Mouse (Mus musculus): ENCODE measurements at regions not wholly inside any gene's neighbourhood (a gene's known extent, or its start where the extent isn't known, plus 50 kb on each side); places are given as distances from the start of the nearest gene placed in this dataset.
A peak's percentile ranks its signal among the peaks of the same experiment; 100 is the strongest.

DNA sequence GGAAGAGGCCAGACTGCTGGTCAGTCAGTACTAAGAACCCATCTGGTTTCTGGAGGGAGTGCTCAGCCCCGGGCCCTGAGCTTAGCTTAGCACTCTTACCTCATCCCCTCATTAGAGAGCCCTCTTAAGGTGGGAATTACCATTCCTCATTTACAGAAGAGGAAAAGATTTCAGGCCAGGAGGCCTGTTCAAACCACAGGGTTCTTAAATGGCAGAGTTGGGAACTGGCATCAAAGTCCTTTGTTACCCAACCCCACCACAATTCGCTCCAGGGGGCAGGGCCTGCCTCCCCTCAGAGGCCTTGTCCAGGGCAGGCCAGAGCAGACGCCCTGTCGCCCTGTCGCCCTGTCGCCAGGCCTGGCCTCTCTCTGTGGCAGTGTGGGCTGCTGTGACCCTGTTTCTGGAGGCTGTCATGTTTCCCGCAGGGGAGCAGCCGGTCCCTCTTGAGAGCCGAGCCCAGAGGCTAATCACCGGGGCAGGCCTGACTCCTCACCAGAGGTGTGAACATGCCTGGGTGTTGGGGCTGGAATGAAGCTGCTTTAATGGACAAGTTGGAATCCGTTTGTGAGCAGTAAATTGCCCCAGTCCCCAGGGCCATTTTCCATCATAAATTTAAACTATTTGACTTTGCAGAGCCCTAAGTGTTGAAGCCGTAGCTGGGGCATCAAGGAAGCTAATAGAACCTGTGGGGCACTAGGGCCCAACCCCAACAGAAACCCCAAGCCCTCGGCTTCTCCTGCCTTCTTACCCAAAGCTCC is 116.9 kb upstream of the Haao start:
- WGBS: 51% methylated on average over 13 of the region's 13 CpGs
- ATAC-seq (ENCODE audit: borderline replicate concordance, extremely low read depth, low FRiP score, low TSS enrichment): 0 out of 2 replicates have a peak, but pooled peaks have one; percentile 7
- Histone ChIP-seq H3K9ac (no peak overlapping the region), H3K27me3 (no peaks in the 10 kb centered on the region), H3K9me3 (no peaks in the 10 kb centered on the region), H3K27ac (no peak overlapping the region), H3K4me3 (no peak overlapping the region), H3K36me3 (no peaks in the 10 kb centered on the region), H3K4me1 (peaks cover 54% of the 10 kb centered on the region), H3K4me2 (no peak overlapping the region)

DNA sequence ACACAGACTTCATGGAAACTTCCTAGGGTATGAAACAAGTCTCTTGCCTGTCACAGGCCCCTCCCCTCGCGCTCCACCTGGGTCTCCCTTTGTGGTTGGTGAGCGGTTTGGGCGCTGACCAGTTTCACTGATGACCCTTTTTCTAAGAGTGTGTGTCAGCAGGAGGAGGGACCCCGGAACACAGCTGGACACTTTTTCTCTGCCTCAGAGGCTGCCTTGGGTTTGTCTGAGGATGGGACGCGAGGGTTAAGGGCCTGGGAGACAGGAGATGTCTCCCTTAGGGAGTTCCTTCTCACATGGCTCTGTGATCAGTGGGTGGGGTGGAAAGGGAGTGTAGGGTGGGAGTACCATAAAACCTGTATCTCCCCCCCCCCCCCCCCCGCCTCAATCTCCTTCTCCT is 115.8 kb upstream of the Haao start:
- WGBS: 78% methylated on average over 7 of the region's 8 CpGs
- Histone ChIP-seq H3K4me1 (peaks cover 56% of the 10 kb centered on the region), H3K4me2 (no peak overlapping the region), H3K9ac (no peak overlapping the region), H3K36me3 (no peaks in the 10 kb centered on the region), H3K27ac (no peak overlapping the region), H3K27me3 (no peaks in the 10 kb centered on the region), H3K9me3 (no peaks in the 10 kb centered on the region), H3K4me3 (no peak overlapping the region)
- no peak for ATAC-seq (ENCODE audit: borderline replicate concordance, extremely low read depth, low FRiP score, low TSS enrichment)

GRCm38 (mm10) chr17:83962841-83963240 is 115.1 kb upstream of the Haao start:
- no peak for ATAC-seq (ENCODE audit: borderline replicate concordance, extremely low read depth, low FRiP score, low TSS enrichment)
- Histone ChIP-seq H3K36me3 (no peaks in the 10 kb centered on the region), H3K4me3 (no peak overlapping the region), H3K9me3 (no peaks in the 10 kb centered on the region), H3K27ac (0 out of 2 replicates have a peak overlapping the region, but pooled peaks have one; percentile 20), H3K4me1 (peaks cover 63% of the 10 kb centered on the region), H3K9ac (no peak overlapping the region), H3K27me3 (no peaks in the 10 kb centered on the region), H3K4me2 (no peak overlapping the region)
- WGBS: 16% methylated on average over 4 of the region's 4 CpGs

DNA sequence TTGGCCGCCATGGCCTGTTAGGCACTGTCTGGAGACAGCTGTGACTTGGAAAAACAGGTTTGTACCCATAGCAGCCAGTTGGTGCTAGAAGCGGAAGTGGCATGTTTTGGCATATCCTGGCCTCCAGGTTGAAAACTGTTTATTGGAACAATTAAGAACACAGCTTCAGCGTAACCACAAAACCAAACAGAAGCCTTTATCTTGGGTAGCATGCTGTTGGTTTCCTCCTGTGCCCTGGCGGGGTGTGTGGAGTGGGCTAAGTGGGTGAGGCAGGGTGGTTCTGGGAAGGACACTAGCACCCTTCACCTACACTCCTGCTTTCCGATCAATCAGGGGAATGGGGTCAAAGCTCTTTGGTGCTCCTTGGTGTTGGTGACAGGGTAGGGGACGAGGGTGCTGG is 114.4 kb upstream of the Haao start:
- ATAC-seq (ENCODE audit: borderline replicate concordance, extremely low read depth, low FRiP score, low TSS enrichment): no peak
- H3K4me3 ChIP-seq: no peak overlapping the region
- H3K4me2 ChIP-seq: no peak overlapping the region
- WGBS: 86% methylated on average over 6 of the region's 6 CpGs
- H3K9me3 ChIP-seq: no peaks in the 10 kb centered on the region
- H3K9ac ChIP-seq: no peak overlapping the region
- H3K27me3 ChIP-seq: no peaks in the 10 kb centered on the region
- no peaks in the 10 kb centered on the region for H3K36me3 ChIP-seq
- peaks cover 67% of the 10 kb centered on the region for H3K4me1 ChIP-seq
- H3K27ac ChIP-seq: peak overlapping the region; percentile 20; the same call in 1 of the 2 replicates

DNA sequence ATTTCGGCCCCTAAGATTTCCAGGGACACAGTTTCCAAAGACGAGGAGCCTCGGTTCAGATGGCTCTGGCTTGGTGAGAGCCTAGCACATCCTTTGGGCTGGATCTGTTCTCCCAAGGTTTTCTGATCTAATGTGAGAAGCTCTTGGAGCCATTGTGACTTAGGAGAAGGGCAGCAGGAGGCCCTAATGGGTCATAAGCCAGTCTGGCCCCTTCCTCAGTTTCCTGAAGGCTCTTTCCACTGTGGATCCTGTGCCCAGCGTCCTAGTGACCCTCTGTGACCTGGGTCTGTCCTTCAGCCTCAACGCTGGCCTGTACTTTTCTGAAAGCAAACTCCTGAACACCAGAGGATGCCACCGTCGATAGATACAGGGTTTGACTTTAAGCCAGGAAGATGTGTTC is 113.1 kb upstream of the Haao start:
- Histone ChIP-seq H3K36me3 (no peaks in the 10 kb centered on the region), H3K27me3 (no peaks in the 10 kb centered on the region), H3K9me3 (no peaks in the 10 kb centered on the region), H3K4me1 (peaks cover 80% of the 10 kb centered on the region), H3K9ac (no peak overlapping the region), H3K4me2 (no peak overlapping the region), H3K27ac (peak overlapping the region; percentile 73; the same call in 1 of the 2 replicates), H3K4me3 (no peak overlapping the region)
- ATAC-seq (ENCODE audit: borderline replicate concordance, extremely low read depth, low FRiP score, low TSS enrichment): no peak
- 67% methylated on average over 7 of the region's 7 CpGs for WGBS

- Histone ChIP-seq H3K4me2 (no peak overlapping the region), H3K4me3 (no peak overlapping the region), H3K9ac (no peak overlapping the region), H3K27me3 (no peaks in the 10 kb centered on the region), H3K4me1 (peaks cover 87% of the 10 kb centered on the region), H3K27ac (peak overlapping the region; percentile 73), H3K9me3 (no peaks in the 10 kb centered on the region), H3K36me3 (no peaks in the 10 kb centered on the region)
- ATAC-seq (ENCODE audit: borderline replicate concordance, extremely low read depth, low FRiP score, low TSS enrichment): no peak
- WGBS: 26% methylated on average over 3 of the region's 3 CpGs
These were observed 112.4 kb upstream of the Haao start for GRCm38 (mm10) chr17:83960158-83960557.

DNA sequence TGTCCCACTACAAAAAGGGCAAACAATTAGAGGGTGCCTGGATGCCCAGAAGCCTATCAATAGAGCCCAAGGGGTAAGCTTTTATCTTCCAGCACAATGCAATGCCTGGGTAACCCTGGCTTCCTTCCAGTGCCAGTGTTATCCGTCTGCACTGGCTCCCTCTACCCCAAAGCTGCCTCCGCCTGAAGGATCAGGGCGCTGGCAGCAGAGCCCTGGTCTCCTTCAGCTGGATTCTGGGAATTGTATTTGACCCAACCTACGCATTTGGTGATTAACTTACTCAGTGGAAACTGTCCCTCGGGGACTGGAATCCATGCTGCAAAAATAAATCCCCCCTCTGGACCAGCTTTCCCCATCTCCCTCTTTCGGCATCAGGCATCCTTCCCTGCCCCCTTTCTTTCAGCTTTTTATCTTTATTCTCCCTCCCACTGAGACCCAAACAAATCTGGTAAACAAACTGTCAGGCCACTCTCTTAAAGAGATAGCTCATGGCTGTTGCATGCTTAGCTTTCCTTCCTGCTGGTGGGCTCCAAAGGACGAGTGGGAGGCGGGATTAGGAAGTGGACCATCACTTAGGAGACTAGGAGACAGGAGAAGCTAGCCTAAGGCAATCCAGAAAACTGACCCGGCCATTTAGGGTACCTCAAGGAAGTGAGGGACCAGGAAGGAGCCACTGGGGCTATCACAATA is 111.5 kb upstream of the Haao start:
- peak overlapping the region; percentile 73 for H3K27ac ChIP-seq

DNA sequence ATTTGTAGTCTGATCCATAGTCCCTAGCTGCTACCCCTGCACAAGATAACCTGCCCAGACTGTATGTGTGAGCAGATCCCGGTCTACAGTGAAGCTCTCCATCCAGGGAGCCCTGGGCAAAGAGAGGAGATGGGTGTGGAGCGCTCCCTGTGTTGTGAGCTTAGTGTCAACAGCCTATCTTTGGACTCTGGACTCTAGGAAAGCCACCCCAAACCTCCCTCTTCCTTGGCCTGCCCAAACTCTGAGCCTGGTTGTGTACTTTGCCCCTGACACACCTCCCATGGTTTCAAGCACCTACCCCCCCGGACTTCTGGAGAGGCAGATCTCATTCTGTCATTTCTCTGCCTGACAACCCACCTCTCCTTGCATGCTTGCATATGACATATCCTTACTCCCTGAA is 110.9 kb upstream of the Haao start:
- ATAC-seq (ENCODE audit: borderline replicate concordance, extremely low read depth, low FRiP score, low TSS enrichment): no peak
- Histone ChIP-seq H3K27me3 (no peaks in the 10 kb centered on the region), H3K36me3 (no peaks in the 10 kb centered on the region), H3K9me3 (no peaks in the 10 kb centered on the region), H3K4me3 (no peak overlapping the region), H3K9ac (no peak overlapping the region), H3K4me1 (peaks cover 90% of the 10 kb centered on the region), H3K27ac (peak overlapping the region; percentile 73), H3K4me2 (no peak overlapping the region)
- WGBS: 56% methylated on average over 3 of the region's 3 CpGs

More for the DNA sequence above, 111.5 kb upstream of the Haao start:
- Histone ChIP-seq H3K9ac (no peak overlapping the region), H3K27me3 (no peaks in the 10 kb centered on the region), H3K4me2 (peak overlapping the region; percentile 21; the same call in 1 of the 2 replicates), H3K36me3 (no peaks in the 10 kb centered on the region), H3K9me3 (no peaks in the 10 kb centered on the region), H3K4me3 (no peak overlapping the region), H3K4me1 (peaks cover 89% of the 10 kb centered on the region)
- no peak for ATAC-seq (ENCODE audit: borderline replicate concordance, extremely low read depth, low FRiP score, low TSS enrichment)
- 27% methylated on average over 9 of the region's 9 CpGs for WGBS

GRCm38 (mm10) chr17:83957661-83958540 is 110.1 kb upstream of the Haao start:
- H3K9me3 ChIP-seq: no peaks in the 10 kb centered on the region
- WGBS: 54% methylated on average over 10 of the region's 12 CpGs
- no peaks in the 10 kb centered on the region for H3K36me3 ChIP-seq
- H3K4me3 ChIP-seq: no peak overlapping the region
- H3K4me1 ChIP-seq: peaks cover 91% of the 10 kb centered on the region
- no peak overlapping the region for H3K4me2 ChIP-seq
- ATAC-seq (ENCODE audit: borderline replicate concordance, extremely low read depth, low FRiP score, low TSS enrichment): no peak
- peak overlapping the region; percentile 73 for H3K27ac ChIP-seq
- no peak overlapping the region; the same call in 1 of the 2 replicates for H3K9ac ChIP-seq
- no peaks in the 10 kb centered on the region for H3K27me3 ChIP-seq

- H3K4me3 ChIP-seq: no peak overlapping the region
- H3K4me1 ChIP-seq: peaks cover 83% of the 10 kb centered on the region
- no peaks in the 10 kb centered on the region for H3K27me3 ChIP-seq
- peak overlapping the region; percentile 94 for H3K27ac ChIP-seq
- ATAC-seq (ENCODE audit: borderline replicate concordance, extremely low read depth, low FRiP score, low TSS enrichment): no peak
- 36% methylated on average over 12 of the region's 12 CpGs for WGBS
- H3K9ac ChIP-seq: no peak overlapping the region
- no peaks in the 10 kb centered on the region for H3K9me3 ChIP-seq
- no peaks in the 10 kb centered on the region for H3K36me3 ChIP-seq
- no peak overlapping the region for H3K4me2 ChIP-seq
These were observed 109.2 kb upstream of the Haao start for GRCm38 (mm10) chr17:83956821-83957565.

DNA sequence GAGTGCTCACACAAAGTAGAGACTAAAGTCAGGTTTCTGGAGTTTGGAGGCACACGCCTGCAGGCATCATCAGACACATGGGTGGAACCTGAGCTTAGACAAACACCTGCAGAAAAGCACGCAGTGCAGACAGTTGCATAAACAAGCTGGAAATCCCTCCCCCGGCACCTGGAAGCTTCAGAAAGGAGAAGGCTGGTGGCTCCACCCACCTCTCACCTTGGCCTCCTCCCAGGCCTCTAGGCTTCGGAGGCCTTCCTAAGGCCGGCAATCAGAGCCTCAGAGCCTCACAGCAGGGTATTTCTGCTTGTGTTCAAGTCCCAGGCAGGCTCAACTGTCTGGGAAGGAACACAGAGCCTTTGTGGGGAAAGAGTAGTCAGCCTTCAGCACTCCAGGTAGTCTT is 108.2 kb upstream of the Haao start:
- WGBS: 53% methylated on average over 5 of the region's 5 CpGs
- peaks cover 76% of the 10 kb centered on the region for H3K4me1 ChIP-seq
- H3K27me3 ChIP-seq: no peaks in the 10 kb centered on the region
- H3K36me3 ChIP-seq: no peaks in the 10 kb centered on the region
- H3K4me2 ChIP-seq: no peak overlapping the region
- no peaks in the 10 kb centered on the region for H3K9me3 ChIP-seq
- no peak for ATAC-seq (ENCODE audit: borderline replicate concordance, extremely low read depth, low FRiP score, low TSS enrichment)
- no peak overlapping the region for H3K4me3 ChIP-seq
- H3K27ac ChIP-seq: peak overlapping the region; percentile 94
- no peak overlapping the region for H3K9ac ChIP-seq
